Mouse (Mus musculus) kidney, adult 2 months (tissue): ENCODE results near the gene Nme3.

ENCODE experiments used
- CTCF ChIP-seq: fragments of 200-500 bp; conservative IDR thresholded peaks from 2 replicates; pipeline ENCODE4 v1.5.1; 2011; ENCODE audit warnings: low read depth, mild to moderate bottlenecking, control low read depth, low read length, moderate library complexity, mixed read lengths; ENCODE audit not compliant: insufficient read depth, insufficient read length
- POLR2A ChIP-seq: fragments of 200-500 bp; IDR thresholded peaks from one replicate; pipeline ENCODE4 v1.6.1; 2011; ENCODE audit warnings: low read depth, low read length, control low read depth

GRCm38 (mm10) chr17:24861785-24862184 lies 34.5 kb upstream of the Nme3 start:
- TF ChIP-seq CTCF (no peak), POLR2A (no peak)
